Mouse (Mus musculus) brain, embryonic 14.5 days (tissue): ENCODE measurements around the gene Zfp36l2.

Experiments
- CTCF ChIP-seq: fragments of 200-500 bp; IDR thresholded peaks from 2 replicates; pipeline ENCODE4 v1.5.1; 2012; ENCODE audit warnings: inconsistent platforms, mild to moderate bottlenecking, moderate library complexity, borderline replicate concordance; ENCODE audit not compliant: insufficient read depth, insufficient read length; ENCODE audit errors: extremely low read depth
- POLR2A ChIP-seq: fragments of 200-500 bp; IDR thresholded peaks from 2 replicates; pipeline ENCODE4 v1.6.1; 2012; ENCODE audit warnings: mild to moderate bottlenecking, inconsistent platforms, borderline replicate concordance; ENCODE audit not compliant: poor library complexity, insufficient read depth, insufficient read length, severe bottlenecking; ENCODE audit errors: extremely low read depth

- TF ChIP-seq CTCF (no peak), POLR2A (no peak)
Measured at GRCm38 (mm10) chr17:84204962-84205361, 17.2 kb upstream of the Zfp36l2 start.
